29 mouse cellular contexts compared by ENCODE assay signal in the genomic region with DNA sequence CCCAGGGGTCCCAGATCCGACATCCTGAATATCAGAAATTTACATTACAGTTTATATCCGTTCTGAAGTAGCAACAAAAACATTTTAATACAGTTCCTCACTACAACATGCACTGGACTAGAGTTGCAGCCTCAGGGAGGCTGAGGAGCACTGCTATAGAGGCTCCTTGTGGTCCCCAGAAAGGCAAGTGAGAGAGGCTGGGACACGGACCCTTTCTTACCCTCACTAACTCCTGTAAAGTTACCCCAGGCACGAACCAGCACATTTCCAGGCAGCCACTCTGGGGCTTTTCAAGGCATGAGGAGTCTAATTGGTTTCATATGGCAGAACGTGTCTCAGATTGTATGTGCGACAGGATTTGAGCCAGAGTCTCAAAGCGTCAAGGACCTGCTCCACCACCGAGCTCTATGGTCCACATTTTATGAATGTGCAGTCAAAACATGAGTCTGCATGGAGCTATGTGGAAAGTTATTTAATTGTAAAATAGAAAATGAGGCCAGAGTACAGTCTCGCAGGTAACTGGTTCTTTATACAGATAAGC. TPM values are rescaled to one million over a fixed set of nuclear protein-coding genes. Genes with fewer than 3 reads are reported as not detected.
DNase-seq lines count a peak whose midpoint lies in the region; ATAC-seq and TF ChIP-seq lines count a peak whose summit lies in the region.
"Had no signal": no experiment of that assay in that cellular context is flagged by ENCODE, and none has a peak within 500 bp of the region (broad histone marks: within the 10 kb centered on the region; RNA-seq: fewer than 3 reads in every experiment).

No protein-coding gene starts in this region.

- no peak for TF ChIP-seq POLR2A in kidney, adult 2 months (IDR thresholded peaks at IDR 0.05; ENCODE audit: low read depth, low read length)

- H3K4me1 ChIP-seq in embryonic facial prominence, embryonic 11.5 days (ENCODE audit: control insufficient read depth, insufficient read depth, low read length) = no peaks in the 10 kb centered on the region
- H3K4me1 ChIP-seq in limb, embryonic 13.5 days = peaks cover 19% of the 10 kb centered on the region
- H3K4me1 ChIP-seq in forebrain, embryonic 10.5 days = peaks cover 7% of the 10 kb centered on the region; the same call in 1 of the 2 replicates
- no peaks in the 10 kb centered on the region; the same call in 1 of the 2 replicates for H3K4me1 ChIP-seq in kidney, adult 2 months (ENCODE audit: control insufficient read depth, insufficient read depth, low read length)
- H3K4me1 ChIP-seq: heart, embryonic 13.5 days; hindbrain, embryonic 15.5 days; intestine, embryonic 15.5 days; liver, embryonic 12.5 days; midbrain, embryonic 15.5 days; neural tube, embryonic 13.5 days had no signal

- peak; percentile 68 for DNase-seq in embryo, embryonic 10.5 days (ENCODE audit: low spot score)
- peak; percentile 78 for DNase-seq in embryonic facial prominence, embryonic 11.5 days (ENCODE audit: low spot score)
- DNase-seq in forelimb bud, embryonic 11.5 days (ENCODE audit: low read depth, low spot score) = peak; percentile 91
- no peak for DNase-seq in forebrain, embryonic 10.5 days (ENCODE audit: extremely low spot score, low spot score)
- DNase-seq in heart, postnatal 4 days = no peak
- DNase-seq in kidney, adult 2 months = no peak
- no peak for DNase-seq in frontal cortex, adult 2 months (ENCODE audit: extremely low spot score in 1 of 2, low spot score in 1 of 2)
- DNase-seq: adrenal gland, adult 8-10 months; cerebellum, adult 2 months; cerebellum, postnatal 14 days; heart, adult 2 months; heart, postnatal 10 days; kidney, adult 8-10 months; liver, postnatal 0 days; lung, postnatal 10 days; thymus, adult 2 months; thymus, postnatal 4 days had no signal

- no peaks in the 10 kb centered on the region for H3K9me3 ChIP-seq in embryonic facial prominence, embryonic 11.5 days (replicated peaks; ENCODE audit: control insufficient read depth, low read length)
- no peaks in the 10 kb centered on the region for H3K9me3 ChIP-seq in limb, embryonic 13.5 days
- peaks cover 3% of the 10 kb centered on the region; the same call in 1 of the 2 replicates for H3K9me3 ChIP-seq in forebrain, embryonic 10.5 days
- H3K9me3 ChIP-seq: G1E; heart, embryonic 13.5 days; hindbrain, embryonic 10.5 days; hindbrain, embryonic 15.5 days; intestine, embryonic 15.5 days; liver, embryonic 12.5 days; midbrain, embryonic 15.5 days; neural tube, embryonic 13.5 days had no signal

- H3K36me3 ChIP-seq in embryonic facial prominence, embryonic 11.5 days (replicated peaks; ENCODE audit: control insufficient read depth, insufficient read depth, low read depth, low read length) = no peaks in the 10 kb centered on the region
- H3K36me3 ChIP-seq in limb, embryonic 13.5 days = peaks cover 25% of the 10 kb centered on the region
- peaks cover 69% of the 10 kb centered on the region for H3K36me3 ChIP-seq in forebrain, embryonic 10.5 days (replicated peaks)
- no peaks in the 10 kb centered on the region; the same call in 1 of the 2 replicates for H3K36me3 ChIP-seq in kidney, adult 2 months (ENCODE audit: control insufficient read depth, insufficient read depth, low read length)
- H3K36me3 ChIP-seq: intestine, embryonic 15.5 days; midbrain, embryonic 15.5 days had no signal

- no peak overlapping the region for H3K4me2 ChIP-seq in embryonic facial prominence, embryonic 11.5 days (ENCODE audit: low read depth, low read length)
- H3K4me2 ChIP-seq in limb, embryonic 13.5 days (replicated peaks) = 0 out of 2 replicates have a peak overlapping the region, but pooled peaks have one; percentile 12
- H3K4me2 ChIP-seq: heart, embryonic 13.5 days; hindbrain, embryonic 15.5 days; intestine, embryonic 15.5 days; liver, embryonic 12.5 days; midbrain, embryonic 15.5 days; neural tube, embryonic 13.5 days had no signal

- H3K27me3 ChIP-seq in embryonic facial prominence, embryonic 11.5 days (ENCODE audit: control insufficient read depth, insufficient read depth, low read length) = no peaks in the 10 kb centered on the region
- no peaks in the 10 kb centered on the region for H3K27me3 ChIP-seq in limb, embryonic 13.5 days
- no peaks in the 10 kb centered on the region for H3K27me3 ChIP-seq in forebrain, embryonic 10.5 days (ENCODE audit: poor library complexity, severe bottlenecking)
- no peaks in the 10 kb centered on the region for H3K27me3 ChIP-seq in kidney, adult 2 months (replicated peaks; ENCODE audit: control insufficient read depth, insufficient read depth, low read length)
- H3K27me3 ChIP-seq: heart, embryonic 13.5 days; hindbrain, embryonic 15.5 days; intestine, embryonic 15.5 days; liver, embryonic 12.5 days; midbrain, embryonic 15.5 days; neural tube, embryonic 13.5 days had no signal

- no peak for TF ChIP-seq CTCF in kidney, adult 2 months (conservative IDR thresholded peaks at IDR 0.05; ENCODE audit: insufficient read depth, insufficient read length, low read depth, low read length)

- H3K27ac ChIP-seq in embryonic facial prominence, embryonic 11.5 days (replicated peaks; ENCODE audit: low read depth, low read length) = no peak overlapping the region
- H3K27ac ChIP-seq in limb, embryonic 13.5 days = peak overlapping the region; percentile 71; the same call in 1 of the 2 replicates
- H3K27ac ChIP-seq in forebrain, embryonic 10.5 days = no peak overlapping the region
- no peak overlapping the region for H3K27ac ChIP-seq in kidney, adult 2 months (ENCODE audit: insufficient read depth, low read depth, low read length)
- H3K27ac ChIP-seq: heart, adult 2 months; heart, embryonic 13.5 days; hindbrain, embryonic 10.5 days; hindbrain, embryonic 15.5 days; intestine, embryonic 15.5 days; kidney, postnatal 0 days; liver, embryonic 12.5 days; macrophage; midbrain, embryonic 15.5 days; neural tube, embryonic 13.5 days had no signal

- H3K9ac ChIP-seq in embryonic facial prominence, embryonic 11.5 days (replicated peaks; ENCODE audit: low read length) = no peak overlapping the region
- H3K9ac ChIP-seq in limb, embryonic 13.5 days = no peak overlapping the region
- H3K9ac ChIP-seq: heart, embryonic 13.5 days; hindbrain, embryonic 15.5 days; intestine, embryonic 15.5 days; liver, embryonic 12.5 days; liver, postnatal 0 days; midbrain, embryonic 15.5 days; neural tube, embryonic 13.5 days had no signal

- 43% methylated on average over 9 of the region's 9 CpGs for WGBS in embryonic facial prominence, embryonic 11.5 days
- WGBS in limb, embryonic 13.5 days = 23% methylated on average over 9 of the region's 9 CpGs
- 81% methylated on average over 9 of the region's 9 CpGs for WGBS in forebrain, embryonic 10.5 days
- WGBS in kidney, adult 2 months = 92% methylated on average over 9 of the region's 9 CpGs

- 0 out of 2 replicates have a peak, but pooled peaks have one; percentile 23 for ATAC-seq in embryonic facial prominence, embryonic 11.5 days (replicated peaks; ENCODE audit: insufficient number of reproducible peaks, low FRiP score, low TSS enrichment, low read depth)
- ATAC-seq in limb, embryonic 13.5 days (ENCODE audit: low FRiP score, low read depth) = peak; percentile 80
- ATAC-seq: forebrain, embryonic 14.5 days; intestine, embryonic 15.5 days; liver, embryonic 12.5 days; liver, postnatal 0 days; midbrain, embryonic 15.5 days had no signal

- no peak overlapping the region for H3K4me3 ChIP-seq in embryonic facial prominence, embryonic 11.5 days (ENCODE audit: low read depth, low read length)
- no peak overlapping the region for H3K4me3 ChIP-seq in limb, embryonic 13.5 days
- H3K4me3 ChIP-seq in forebrain, embryonic 10.5 days = no peak overlapping the region
- H3K4me3 ChIP-seq in kidney, adult 2 months (ENCODE audit: insufficient read depth, low read depth, low read length) = no peak overlapping the region
- H3K4me3 ChIP-seq: heart, adult 2 months; heart, embryonic 13.5 days; hindbrain, embryonic 10.5 days; hindbrain, embryonic 15.5 days; intestine, embryonic 15.5 days; liver, embryonic 12.5 days; midbrain, embryonic 15.5 days; neural tube, embryonic 13.5 days had no signal

RNA-seq across cellular contexts. Expression of gene Hdc, which starts 9.4 kb away (rescaled TPM):
- 1.4 TPM in 2 replicates for polyA plus RNA-seq in embryonic facial prominence, embryonic 11.5 days (2014; fragmentation: Nextera tagmentation; extraction: Ambion mirVana)
- polyA plus RNA-seq in limb, embryonic 13.5 days (2015; fragmentation: Nextera tagmentation; extraction: Ambion mirVana) = 3.9 and 5.0 TPM in 2 replicates
- polyA plus RNA-seq in forebrain, embryonic 10.5 days (2016; fragmentation: Nextera tagmentation; extraction: Ambion mirVana) = 0.31 and 0.42 TPM in 2 replicates
- total RNA-seq in heart, postnatal 4 days (2021) = 1 to 10 TPM; 1.9 to 2.4 TPM
- 8.1 and 11.7 TPM in 2 replicates for polyA plus RNA-seq in kidney, adult 2 months (2012; rRNA removed)
- polyA plus RNA-seq in frontal cortex, adult 2 months (2012; rRNA removed) = 0.66 and 1.0 TPM in 2 replicates

RNA-seq across cellular contexts. Expression of gene Gabpb1, which starts 47.6 kb away (rescaled TPM):
- polyA plus RNA-seq in embryonic facial prominence, embryonic 11.5 days (2014; fragmentation: Nextera tagmentation; extraction: Ambion mirVana) = 99.0 and 104 TPM in 2 replicates
- polyA plus RNA-seq in limb, embryonic 13.5 days (2015; fragmentation: Nextera tagmentation; extraction: Ambion mirVana) = 68.2 and 69.6 TPM in 2 replicates
- polyA plus RNA-seq in forebrain, embryonic 10.5 days (2016; fragmentation: Nextera tagmentation; extraction: Ambion mirVana) = 77.4 and 77.7 TPM in 2 replicates
- total RNA-seq in heart, postnatal 4 days (2021) = 10 to 100 TPM; 25.7 to 30.0 TPM
- 11.1 and 11.2 TPM in 2 replicates for polyA plus RNA-seq in kidney, adult 2 months (2012; rRNA removed)
- 21.1 and 21.9 TPM in 2 replicates for polyA plus RNA-seq in frontal cortex, adult 2 months (2012; rRNA removed)

Comparison
In these comparisons a context has a peak if more than half of its experiments do, and no peak if none do; other contexts are left out.
1. DNase-seq: peak in embryo, embryonic 10.5 days (single experiment), embryonic facial prominence, embryonic 11.5 days (single experiment) and forelimb bud, embryonic 11.5 days (single experiment); none in forebrain, embryonic 10.5 days (single experiment), heart, postnatal 4 days (single experiment), kidney, adult 2 months (single experiment) and frontal cortex, adult 2 months (0 of 2).